ENCODE assay signal across 16 mouse cellular contexts in the genomic region with DNA sequence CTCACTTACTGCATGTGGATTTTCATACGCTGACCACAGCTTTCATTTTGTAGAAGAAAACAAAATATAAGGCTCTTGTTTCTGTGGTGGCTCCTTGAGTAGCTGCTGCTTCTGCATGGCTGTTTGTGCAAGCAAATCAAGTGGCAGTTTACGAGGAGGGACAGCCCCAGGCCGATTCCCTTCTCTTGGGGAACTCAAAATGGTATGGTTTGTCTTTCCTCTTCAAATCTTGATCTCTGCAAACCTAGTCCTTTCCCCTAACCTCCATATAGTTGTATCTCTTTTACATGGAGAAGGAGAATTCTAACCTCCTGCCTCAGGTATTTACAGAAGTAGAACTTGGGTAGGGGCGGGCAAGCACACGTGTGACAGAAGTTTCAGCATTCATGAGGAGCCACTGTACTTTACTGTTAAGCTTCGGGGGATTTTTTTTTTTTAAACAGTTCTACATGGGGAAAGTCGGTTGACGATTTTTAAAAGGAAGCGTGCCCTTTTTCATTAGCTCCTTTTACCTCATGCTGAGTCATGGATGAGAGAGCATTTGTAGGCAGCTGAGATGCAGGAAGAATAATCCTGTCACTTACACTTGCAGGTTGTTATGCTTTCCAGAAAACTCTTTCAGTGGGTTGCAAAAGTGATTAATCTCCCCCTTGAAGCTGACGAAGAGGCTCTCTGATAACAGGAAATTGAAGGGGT.
A peak's percentile ranks its signal among the peaks of the same experiment; 100 is the strongest.
DNase-seq lines count a peak whose midpoint lies in the region; ATAC-seq lines count a peak whose summit lies in the region.
"Had no signal": no experiment of that assay in that cellular context is flagged by ENCODE, and none has a peak within 500 bp of the region (broad histone marks: within the 10 kb centered on the region; RNA-seq: fewer than 3 reads in every experiment).

No protein-coding gene starts in this region.

- ATAC-seq in heart, embryonic 14.5 days (ENCODE audit: insufficient number of reproducible peaks, insufficient read depth, low FRiP score, low read depth) = no peak
- ATAC-seq in common myeloid progenitor, adult 5-6 weeks (replicated peaks; ENCODE audit: low read depth, poor library complexity, severe bottlenecking) = peak; percentile 32; the same call in 1 of the 2 replicates
- no peak for ATAC-seq in forebrain, embryonic 16.5 days

- no peak overlapping the region; the same call in 1 of the 2 replicates for H3K9ac ChIP-seq in heart, embryonic 14.5 days (ENCODE audit: low read length)
- no peak overlapping the region for H3K9ac ChIP-seq in forebrain, embryonic 16.5 days (replicated peaks; ENCODE audit: low read depth, low read length)
- H3K9ac ChIP-seq: embryonic facial prominence, embryonic 15.5 days; hindbrain, embryonic 12.5 days; liver, embryonic 13.5 days; midbrain, embryonic 12.5 days had no signal

- H3K4me3 ChIP-seq in heart, embryonic 14.5 days (ENCODE audit: control insufficient read depth in 1 of 2, insufficient read depth in 1 of 2, low read depth in 1 of 2, low read length in 2 of 2) = no peak overlapping the region
- H3K4me3 ChIP-seq in forebrain, embryonic 16.5 days (replicated peaks; ENCODE audit: low read length) = no peak overlapping the region
- H3K4me3 ChIP-seq: embryonic facial prominence, embryonic 15.5 days; hindbrain, embryonic 12.5 days; liver, embryonic 13.5 days; midbrain, embryonic 12.5 days had no signal

- H3K36me3 ChIP-seq in heart, embryonic 14.5 days (ENCODE audit: control insufficient read depth, insufficient read depth, low read length) = no peaks in the 10 kb centered on the region
- H3K36me3 ChIP-seq in forebrain, embryonic 16.5 days (ENCODE audit: control insufficient read depth, insufficient read depth) = no peaks in the 10 kb centered on the region
- H3K36me3 ChIP-seq: embryonic facial prominence, embryonic 15.5 days; hindbrain, embryonic 12.5 days; liver, embryonic 13.5 days; midbrain, embryonic 12.5 days had no signal

- peak overlapping the region; percentile 11 for H3K4me2 ChIP-seq in heart, embryonic 14.5 days (ENCODE audit: low read length)
- H3K4me2 ChIP-seq in forebrain, embryonic 16.5 days (ENCODE audit: low read length) = no peak overlapping the region
- H3K4me2 ChIP-seq: embryonic facial prominence, embryonic 15.5 days; hindbrain, embryonic 12.5 days; liver, embryonic 13.5 days; midbrain, embryonic 12.5 days had no signal

- no peak for DNase-seq in heart, adult 9 months (ENCODE audit: low spot score in 2 of 2)
- DNase-seq in 3134 (ENCODE audit: extremely low read depth, insufficient read length, low spot score) (peak; percentile 36), A20 (ENCODE audit: low read depth, low spot score) (peak; percentile 86)
- no peak for DNase-seq in cerebellum, postnatal 25 days
- no peak for DNase-seq in thymus, postnatal 25 days
- DNase-seq: cerebellum, postnatal 10 days; heart, adult 18-20 months; kidney, adult 2 months; liver, embryonic 13.5 days; lung, postnatal 14 days had no signal

- H3K9me3 ChIP-seq in heart, embryonic 14.5 days (ENCODE audit: control insufficient read depth, low read length) = no peaks in the 10 kb centered on the region
- no peaks in the 10 kb centered on the region for H3K9me3 ChIP-seq in forebrain, embryonic 16.5 days (ENCODE audit: control insufficient read depth, low read length)
- H3K9me3 ChIP-seq: embryonic facial prominence, embryonic 15.5 days; hindbrain, embryonic 12.5 days; liver, embryonic 13.5 days; midbrain, embryonic 12.5 days had no signal

- no peaks in the 10 kb centered on the region for H3K27me3 ChIP-seq in heart, embryonic 14.5 days (ENCODE audit: control insufficient read depth, insufficient read depth, low read length)
- no peaks in the 10 kb centered on the region for H3K27me3 ChIP-seq in forebrain, embryonic 16.5 days (replicated peaks; ENCODE audit: control insufficient read depth, insufficient read depth, low read length)
- H3K27me3 ChIP-seq: embryonic facial prominence, embryonic 15.5 days; hindbrain, embryonic 12.5 days; liver, embryonic 13.5 days; midbrain, embryonic 12.5 days had no signal

- peaks cover 7 to 45% of the 10 kb centered on the region in 2 experiments for H3K4me1 ChIP-seq in heart, embryonic 14.5 days (ENCODE audit: control insufficient read depth in 2 of 2, insufficient read depth in 2 of 2, low read length in 2 of 2)
- 0 out of 2 replicates have a peak, but pooled peaks cover 3% of the 10 kb centered on the region for H3K4me1 ChIP-seq in forebrain, embryonic 16.5 days (replicated peaks; ENCODE audit: control insufficient read depth, insufficient read depth, low read length)

- 50% methylated on average over 10 of the region's 10 CpGs for WGBS in heart, embryonic 14.5 days
- 40% methylated on average over 10 of the region's 10 CpGs for WGBS in forebrain, embryonic 16.5 days

- no peak overlapping the region for H3K27ac ChIP-seq in heart, embryonic 14.5 days (replicated peaks in 1 of 2; ENCODE audit: control insufficient read depth in 1 of 2, insufficient read depth in 1 of 2, low read depth in 2 of 2, low read length in 2 of 2)
- no peak overlapping the region for H3K27ac ChIP-seq in forebrain, embryonic 16.5 days (ENCODE audit: low read length)
- H3K27ac ChIP-seq: embryonic facial prominence, embryonic 15.5 days; hindbrain, embryonic 12.5 days; liver, embryonic 13.5 days; midbrain, embryonic 12.5 days had no signal

Comparison
In these comparisons a context has a peak if more than half of its experiments do, and no peak if none do; other contexts are left out.
1. DNase-seq: peak in 3134 (single experiment) and A20 (single experiment); none in heart, adult 9 months (0 of 2), cerebellum, postnatal 25 days (0 of 2) and thymus, postnatal 25 days (single experiment).